Mouse (Mus musculus) heart, postnatal 14 days (tissue): ENCODE data around the gene Arl15. TPM values are rescaled to one million over a fixed set of nuclear protein-coding genes. Genes with fewer than 3 reads are reported as not detected.
"Not testable (repeated sequence)": the region's sequence is repeated elsewhere in the genome, so short reads cannot be mapped to it uniquely, and the experiment has no call there.

ENCODE experiments used
- DNase-seq, 2 experiments: peaks; one replicate each; pipeline ENCODE4 v3.0.0; 2021 to 2022
- intact Hi-C: fragments of 180-260 bp; cut with DNase I; formaldehyde crosslinking; loops from one replicate; pipeline ENCODE4 v1.15.1; 2025
- long read RNA-seq, 2 experiments: library from polyadenylated mRNA; stranded (forward); transcript quantifications; one replicate each; pipeline ENCODE4 v2.0.0; 2021
- total RNA-seq, 2 experiments: library from RNA; stranded (reverse); gene quantifications; 2 replicates each; pipeline ENCODE4 v1.2.3; 2021

The Arl15 gene
- total RNA-seq: 10 to 100 TPM; 11.9 to 14.7 TPM
- long read RNA-seq, experiment 1, partial matches to known transcripts: 0 of 1 reads
- long read RNA-seq, experiment 1, other reads (novel, unspliced or antisense): 1 of 1 reads
- long read RNA-seq, experiment 2, partial matches to known transcripts: 2 of 2 reads
- long read RNA-seq, experiment 2, other reads (novel, unspliced or antisense): 0 of 2 reads

- peak; percentile 98 to 99 for DNase-seq
- intact Hi-C loops: loop anchor here (2.0 kb wide), 2 partner anchors 71 to 101 kb away; no protein-coding TSS in a partner anchor
These were observed at the start of gene Arl15 for GRCm38 (mm10) chr13:113794039-113794704. Gene Arl15, plus strand, starts transcription at chr13:113794505.

- intact Hi-C loops: no loop called here
- DNase-seq: no peak
These were observed 49.0 kb upstream of the Arl15 start for GRCm38 (mm10) chr13:113745301-113745700.

GRCm38 (mm10) chr13:113750766-113751165 lies 43.5 kb upstream of the Arl15 start:
- intact Hi-C loops: no loop called here
- no peak for DNase-seq

GRCm38 (mm10) chr13:113754731-113755689 lies 39.3 kb upstream of the Arl15 start:
- intact Hi-C loops: no loop called here
- no peak for DNase-seq

DNA sequence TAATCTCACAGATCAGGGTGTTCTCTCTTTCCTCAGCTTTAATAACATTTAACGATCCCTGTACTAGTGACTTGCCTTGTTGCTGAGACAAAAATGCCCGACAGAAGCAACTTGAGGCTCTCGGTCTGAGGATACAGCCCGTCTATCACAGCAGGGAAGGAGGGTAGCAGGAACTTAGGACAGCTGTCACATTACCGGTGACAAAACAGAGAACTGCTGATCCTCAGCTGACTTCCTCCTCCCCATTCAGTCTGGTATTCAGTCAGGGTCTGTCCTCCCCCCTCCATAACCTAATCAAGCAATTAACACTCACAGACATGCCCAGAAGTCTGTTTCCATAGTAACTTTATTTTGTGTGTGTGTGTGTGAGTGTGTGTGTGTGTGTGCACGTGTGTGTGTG lies 38.5 kb upstream of the Arl15 start:
- intact Hi-C loops: no loop called here
- no peak for DNase-seq

- intact Hi-C loops: no loop called here
- no peak for DNase-seq
These were observed 32.6 kb upstream of the Arl15 start for GRCm38 (mm10) chr13:113761717-113762116.

GRCm38 (mm10) chr13:113762766-113763516 lies 31.4 kb upstream of the Arl15 start:
- intact Hi-C loops: no loop called here
- no peak for DNase-seq

DNA sequence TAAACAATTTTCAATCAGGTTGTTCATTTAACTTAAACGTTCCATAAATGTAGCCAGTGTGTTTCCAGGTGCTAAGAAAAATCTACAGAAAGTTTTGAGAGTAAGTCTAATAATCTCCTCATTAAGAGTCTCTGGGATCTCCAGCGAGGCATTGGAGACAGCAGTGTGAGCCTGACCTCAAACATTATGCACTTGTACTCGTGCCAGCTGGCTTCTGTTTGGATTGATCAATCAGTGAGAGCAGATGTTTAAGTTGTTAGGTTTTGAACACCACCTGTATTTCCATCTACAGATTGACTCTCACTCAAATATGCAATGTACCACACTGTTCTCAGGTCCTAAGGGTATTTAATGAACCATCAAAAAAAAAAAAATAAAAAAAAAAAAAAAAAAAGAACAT lies 28.9 kb upstream of the Arl15 start:
- DNase-seq: no peak
- intact Hi-C loops: no loop called here

DNA sequence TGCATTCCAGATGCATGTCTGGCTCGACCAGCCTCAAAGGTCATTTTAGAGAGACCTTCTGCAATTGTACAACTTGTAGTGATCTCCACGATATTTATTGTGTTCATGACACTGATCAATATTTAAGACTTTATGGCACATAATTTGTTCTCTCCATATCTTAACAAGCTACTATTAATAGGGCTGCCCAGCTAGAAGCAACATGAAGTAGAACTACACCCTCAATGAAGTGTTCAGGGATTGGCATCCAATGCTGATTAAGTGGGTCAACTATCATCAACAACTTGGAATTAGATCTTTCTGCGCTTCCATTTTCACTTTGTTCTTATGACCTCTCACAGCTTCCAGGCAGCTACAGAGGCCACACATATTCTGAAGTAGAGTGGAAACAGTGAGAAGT lies 24.5 kb upstream of the Arl15 start:
- no peak for DNase-seq
- intact Hi-C loops: no loop called here

DNA sequence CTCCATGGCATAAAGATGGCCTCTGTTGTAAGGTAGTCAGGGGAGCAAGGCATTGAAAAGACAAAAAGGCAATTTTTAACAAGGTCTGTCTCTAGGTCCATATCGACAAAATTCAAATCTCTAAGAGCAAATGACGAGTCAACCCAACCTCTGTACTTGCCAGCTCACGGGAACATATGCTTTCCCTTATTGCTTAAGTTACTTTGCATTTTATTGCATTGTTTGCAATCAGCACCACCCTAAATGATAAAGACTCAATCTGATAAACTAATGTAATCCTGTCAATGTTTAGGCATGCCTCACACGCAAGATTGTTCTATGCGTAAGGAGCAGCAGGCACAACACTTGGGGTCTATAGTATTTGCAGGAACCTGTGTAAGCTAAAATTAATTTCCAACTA lies 24.0 kb upstream of the Arl15 start:
- intact Hi-C loops: no loop called here
- DNase-seq: no peak

GRCm38 (mm10) chr13:113771340-113771739 lies 23.0 kb upstream of the Arl15 start:
- no peak for DNase-seq

DNA sequence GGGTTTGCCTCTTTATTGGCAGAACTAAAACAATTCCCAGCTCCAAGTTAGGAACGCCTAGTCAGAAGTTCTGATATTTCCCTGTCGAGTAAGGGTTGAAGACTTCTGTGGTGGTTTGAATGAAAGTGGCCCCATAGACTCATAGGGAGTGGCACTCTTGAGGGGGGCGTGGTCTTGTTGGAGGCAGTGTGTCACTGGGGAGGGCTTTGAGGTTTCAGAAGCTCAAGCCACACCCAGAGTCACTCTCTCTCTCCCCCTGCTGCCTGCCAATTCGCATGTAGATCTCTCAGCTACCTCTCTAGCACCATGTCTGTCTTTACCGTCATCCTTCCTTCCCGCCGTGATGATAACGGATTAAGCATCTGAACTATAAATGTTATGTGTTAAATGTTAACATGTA lies 19.5 kb upstream of the Arl15 start:
- intact Hi-C loops: no loop called here
- DNase-seq: no peak

More at GRCm38 (mm10) chr13:113771340-113771739, 23.0 kb upstream of the Arl15 start:
- intact Hi-C loops: no loop called here

- intact Hi-C loops: no loop called here
- DNase-seq: no peak
These were observed 18.8 kb upstream of the Arl15 start for GRCm38 (mm10) chr13:113775244-113776140.

GRCm38 (mm10) chr13:113785803-113786202 lies 8.5 kb upstream of the Arl15 start:
- no peak for DNase-seq
- intact Hi-C loops: no loop called here

GRCm38 (mm10) chr13:113787136-113787535 lies 7.2 kb upstream of the Arl15 start:
- DNase-seq: no peak
- intact Hi-C loops: no loop called here

DNA sequence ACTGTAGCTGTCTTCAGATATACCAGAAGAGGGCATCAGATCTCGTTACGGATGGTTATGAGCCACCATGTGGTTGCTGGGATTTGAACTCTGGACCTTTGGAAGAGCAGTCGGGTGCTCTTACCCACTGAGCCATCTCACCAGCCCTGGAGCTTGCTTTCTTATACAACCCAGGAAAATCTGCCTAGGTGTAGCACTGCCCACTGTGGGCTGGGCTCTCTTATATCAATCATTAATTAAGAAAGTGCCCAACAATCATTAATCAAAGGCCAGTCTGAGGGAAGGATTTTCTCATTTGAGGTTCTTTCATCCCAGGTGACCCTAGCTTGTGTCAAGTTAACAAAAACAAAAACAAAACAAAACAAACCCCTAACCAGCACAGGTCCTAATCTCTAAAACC lies 4.3 kb upstream of the Arl15 start:
- DNase-seq, intact Hi-C loops: not testable (repeated sequence)

GRCm38 (mm10) chr13:113793637-113794036 lies 668 bp upstream of the Arl15 start:
- DNase-seq: no peak
- intact Hi-C loops: loop anchor here (2.0 kb wide), 2 partner anchors 71 to 101 kb away; no protein-coding TSS in a partner anchor

DNA sequence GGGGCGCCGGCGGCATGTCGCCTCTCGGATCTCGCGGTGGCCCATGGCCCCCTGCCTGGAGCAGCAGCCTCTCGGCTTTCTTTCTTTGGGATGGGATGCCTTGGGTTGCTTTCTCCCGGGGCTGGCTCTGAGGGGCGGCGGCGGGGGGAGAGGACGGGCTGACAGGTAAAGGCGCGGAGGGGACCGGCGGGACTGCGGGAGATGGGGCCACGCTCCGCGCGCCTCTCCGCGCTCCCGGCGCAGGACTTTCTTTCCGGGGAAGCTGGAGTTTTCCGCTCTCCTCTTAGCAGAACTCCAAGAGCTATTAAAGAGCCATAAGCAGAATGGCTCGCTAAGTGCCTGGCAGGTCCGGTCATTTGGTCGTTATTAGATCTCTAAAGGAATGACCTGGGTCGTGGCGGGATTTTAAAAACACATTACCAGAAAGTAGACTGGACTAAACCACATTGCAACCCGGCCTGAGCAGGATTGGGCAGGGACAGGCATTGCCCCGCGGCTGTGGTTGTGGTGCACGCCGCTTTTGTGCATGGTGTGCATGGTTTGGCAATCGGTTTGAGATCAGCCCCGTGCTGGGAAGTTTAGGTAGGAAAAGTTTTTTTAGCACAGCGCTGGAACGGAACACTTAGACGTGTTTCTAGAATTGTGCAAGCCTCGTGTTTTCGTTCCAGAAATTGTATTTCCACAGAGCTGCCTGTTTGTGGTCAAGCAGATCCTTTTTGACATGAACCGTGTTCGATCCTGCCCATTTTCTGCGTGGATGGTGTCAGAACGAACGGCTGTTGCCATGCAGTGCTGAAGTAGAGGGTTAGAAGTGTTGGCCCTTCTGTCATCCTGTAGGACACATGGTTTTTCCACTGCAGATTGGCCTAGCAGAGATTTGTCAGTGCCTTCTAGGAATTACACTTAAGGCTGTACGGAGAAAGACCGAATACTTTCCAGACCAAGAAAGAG lies 675 bp downstream of the Arl15 start:
- peak in 1 of 2 experiments; percentile 44 for DNase-seq

More for the DNA sequence above, 675 bp downstream of the Arl15 start:
- intact Hi-C loops: loop anchor here (2.0 kb wide), 2 partner anchors 70 to 102 kb away; no protein-coding TSS in a partner anchor
